Mouse (Mus musculus) MEL-GATA-1-ER (cell line): ENCODE measurements around the gene B3gnt2.

Experiments
- DNase-seq: peaks from one replicate; pipeline ENCODE4 v3.0.0-alpha.2; 2012; ENCODE audit warnings: low read depth; ENCODE audit errors: extremely low read depth

Gene B3gnt2

GRCm38 (mm10) chr11:22871628-22872306 is 11.0 kb upstream of the B3gnt2 start:
- DNase-seq = peak; percentile 41

- DNase-seq = no peak
Observed at GRCm38 (mm10) chr11:22868582-22868981, 7.8 kb upstream of the B3gnt2 start.

- DNase-seq = no peak
Observed at GRCm38 (mm10) chr11:22867691-22868090, 6.9 kb upstream of the B3gnt2 start.

GRCm38 (mm10) chr11:22865635-22866246 is 5.0 kb upstream of the B3gnt2 start:
- no peak for DNase-seq

GRCm38 (mm10) chr11:22864305-22865060 is 3.7 kb upstream of the B3gnt2 start:
- no peak for DNase-seq

- DNase-seq = no peak
Observed at GRCm38 (mm10) chr11:22863581-22863980, 2.8 kb upstream of the B3gnt2 start.

- no peak for DNase-seq
Observed at GRCm38 (mm10) chr11:22861315-22861714, 554 bp upstream of the B3gnt2 start.

GRCm38 (mm10) chr11:22859633-22860334 is 977 bp downstream of the B3gnt2 start:
- DNase-seq = peak; percentile 74

GRCm38 (mm10) chr11:22859301-22859632 is 1.5 kb downstream of the B3gnt2 start:
- DNase-seq = no peak

- no peak for DNase-seq
Observed at GRCm38 (mm10) chr11:22858441-22859300, 2.1 kb downstream of the B3gnt2 start.

- DNase-seq = no peak
Observed at GRCm38 (mm10) chr11:22857705-22858440, 2.9 kb downstream of the B3gnt2 start.

- no peak for DNase-seq
Observed at GRCm38 (mm10) chr11:22857106-22857704, 3.6 kb downstream of the B3gnt2 start.

GRCm38 (mm10) chr11:22856371-22856965 is 4.3 kb downstream of the B3gnt2 start:
- no peak for DNase-seq

GRCm38 (mm10) chr11:22854571-22854970 is 6.2 kb downstream of the B3gnt2 start:
- DNase-seq = no peak

GRCm38 (mm10) chr11:22853477-22854157 is 7.1 kb downstream of the B3gnt2 start:
- DNase-seq = no peak

GRCm38 (mm10) chr11:22852510-22852909 is 8.3 kb downstream of the B3gnt2 start:
- no peak for DNase-seq

- DNase-seq = no peak
Observed at GRCm38 (mm10) chr11:22851416-22851815, 9.3 kb downstream of the B3gnt2 start.

- DNase-seq = no peak
Observed at GRCm38 (mm10) chr11:22850077-22850476, 10.7 kb downstream of the B3gnt2 start.

- peak; percentile 70 for DNase-seq
Observed at GRCm38 (mm10) chr11:22848649-22849195, 12.0 kb downstream of the B3gnt2 start.
